Comparison of ENCODE assay signal across 25 mouse cellular contexts in genomic region chr1:82741539-82741938, GRCm38 (mm10). TPM values are rescaled to one million over a fixed set of nuclear protein-coding genes. Genes with fewer than 3 reads are reported as not detected.
"Had no signal": no experiment of that assay in that cellular context is flagged by ENCODE, and none has a peak within 500 bp of the region (broad histone marks: within the 10 kb centered on the region; RNA-seq: fewer than 3 reads in every experiment).

No protein-coding gene starts in this region.

- DNase-seq: retina, postnatal 1 day; right cerebral cortex, postnatal 14 days; right cerebral cortex, postnatal 25 days; right cerebral cortex, postnatal 4 days; spleen, adult 18-20 months; thymus, adult 18-20 months; thymus, adult 2 months; thymus, postnatal 14 days; thymus, postnatal 25 days; thymus, postnatal 36 days; thymus, postnatal 4 days had no signal

- H3K4me1 ChIP-seq: neural tube, embryonic 12.5 days; neural tube, embryonic 13.5 days; neural tube, embryonic 15.5 days; stomach, embryonic 15.5 days had no signal

- H3K9ac ChIP-seq: neural tube, embryonic 12.5 days; neural tube, embryonic 13.5 days; neural tube, embryonic 15.5 days; stomach, embryonic 15.5 days had no signal

- H3K27ac ChIP-seq: neural tube, embryonic 12.5 days; neural tube, embryonic 13.5 days; neural tube, embryonic 15.5 days; stomach, embryonic 15.5 days; stomach, postnatal 0 days had no signal

- H3K4me2 ChIP-seq: neural tube, embryonic 12.5 days; neural tube, embryonic 13.5 days; neural tube, embryonic 15.5 days; stomach, embryonic 15.5 days had no signal

- H3K36me3 ChIP-seq: stomach, embryonic 15.5 days had no signal

- H3K27me3 ChIP-seq: neural tube, embryonic 12.5 days; neural tube, embryonic 13.5 days; neural tube, embryonic 15.5 days; stomach, embryonic 15.5 days had no signal

- H3K9me3 ChIP-seq: neural tube, embryonic 12.5 days; neural tube, embryonic 13.5 days; neural tube, embryonic 15.5 days; stomach, embryonic 15.5 days had no signal

- H3K4me3 ChIP-seq: neural tube, embryonic 12.5 days; neural tube, embryonic 13.5 days; neural tube, embryonic 15.5 days; stomach, embryonic 15.5 days had no signal

RNA-seq across cellular contexts. Expression of gene Tm4sf20, which starts 26.7 kb away (rescaled TPM):
- polyA plus RNA-seq: neural tube, embryonic 14.5 days; neural tube, embryonic 15.5 days; spleen, adult 2 months; testis, adult 2 months had no signal

RNA-seq across cellular contexts. Expression of gene Gm47791, which starts 29.5 kb away (rescaled TPM):
- polyA plus RNA-seq: neural tube, embryonic 11.5 days; neural tube, embryonic 12.5 days; neural tube, embryonic 13.5 days; neural tube, embryonic 14.5 days; neural tube, embryonic 15.5 days; small intestine, adult 2 months; spleen, adult 2 months; stomach, embryonic 14.5 days; stomach, embryonic 15.5 days; stomach, embryonic 16.5 days; stomach, postnatal 0 days; testis, adult 2 months; thymus, adult 2 months; thymus, postnatal 0 days; urinary bladder, adult 2 months had no signal
